Mouse (Mus musculus) embryonic fibroblast, embryonic 13.5 days (primary cell): Measurements from ENCODE around the gene Glra1.

Experiments used
- CTCF ChIP-seq: IDR thresholded peaks from 2 replicates; pipeline ENCODE4 v1.5.1; 2011; ENCODE audit warnings: mild to moderate bottlenecking, control low read depth, low read length, moderate library complexity, borderline replicate concordance; ENCODE audit not compliant: insufficient read depth
- POLR2A ChIP-seq: IDR thresholded peaks from 2 replicates; pipeline ENCODE4 v1.6.1; 2011; ENCODE audit warnings: low read depth, mild to moderate bottlenecking, control low read depth, low read length, moderate library complexity

GRCm38 (mm10) chr11:55533378-55533777 lies 74.6 kb downstream of the Glra1 start:
- no peak for TF ChIP-seq POLR2A
- TF ChIP-seq CTCF = no peak
